Mouse (Mus musculus): ENCODE measurements around the gene Rgs5. TPM values are rescaled to one million over a fixed set of nuclear protein-coding genes. Genes with fewer than 3 reads are reported as not detected.

Rgs5 gene
- 9.1 and 9.9 TPM in 2 replicates for polyA plus RNA-seq (2015; fragmentation: Nextera tagmentation; extraction: Ambion mirVana)

- WGBS, result 2% methylated on average over 8 of the region's 8 CpGs
These were observed at the start of gene Rgs5 for GRCm38 (mm10) chr1:169655256-169655655. Rgs5 (plus strand) TSS chr1:169655501.

DNA sequence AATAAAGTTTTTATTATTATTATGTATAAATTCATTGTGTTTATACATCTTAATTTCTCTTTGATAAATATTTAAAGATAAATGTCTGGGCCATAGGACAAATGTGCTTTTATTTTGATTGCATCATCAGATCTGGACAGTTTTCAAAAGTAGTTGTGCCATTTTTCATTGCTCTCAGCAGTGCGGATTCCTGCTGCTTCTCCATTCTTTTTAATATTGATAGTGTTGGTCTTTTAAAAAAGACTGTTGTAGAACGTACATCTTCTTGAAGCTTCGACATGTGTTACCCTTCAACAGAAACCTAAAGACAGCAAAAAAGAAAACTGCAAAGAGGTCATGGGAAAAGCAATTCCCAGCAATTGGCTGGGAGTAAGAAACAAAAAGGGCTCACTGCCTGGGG lies 49.1 kb upstream of the Rgs5 start:
- Histone ChIP-seq H3K36me3 (no peaks in the 10 kb centered on the region), H3K4me3 (no peak overlapping the region), H3K9ac (no peak overlapping the region), H3K4me2 (no peak overlapping the region), H3K27ac (no peak overlapping the region), H3K9me3 (no peaks in the 10 kb centered on the region), H3K4me1 (no peaks in the 10 kb centered on the region), H3K27me3 (no peaks in the 10 kb centered on the region)
- ATAC-seq (ENCODE audit: borderline replicate concordance, extremely low read depth, low FRiP score, low TSS enrichment), result peak; percentile 75; the same call in 1 of the 2 replicates
- WGBS, result 51% methylated on average over 3 of the region's 3 CpGs

More at GRCm38 (mm10) chr1:169655256-169655655, at the start of gene Rgs5:
- Histone ChIP-seq H3K4me3 (peak within 1 kb of the TSS; percentile 26), H3K27ac (no peak within 1 kb of the TSS), H3K4me1 (peaks cover 18% of the 10 kb centered on the region), H3K27me3 (no peaks in the 10 kb centered on the region), H3K9ac (no peak within 1 kb of the TSS), H3K9me3 (no peaks in the 10 kb centered on the region), H3K36me3 (no peaks in the 10 kb centered on the region), H3K4me2 (peak within 1 kb of the TSS; percentile 50)
- peak; percentile 79; the same call in 1 of the 2 replicates for ATAC-seq (ENCODE audit: borderline replicate concordance, extremely low read depth, low FRiP score, low TSS enrichment)

DNA sequence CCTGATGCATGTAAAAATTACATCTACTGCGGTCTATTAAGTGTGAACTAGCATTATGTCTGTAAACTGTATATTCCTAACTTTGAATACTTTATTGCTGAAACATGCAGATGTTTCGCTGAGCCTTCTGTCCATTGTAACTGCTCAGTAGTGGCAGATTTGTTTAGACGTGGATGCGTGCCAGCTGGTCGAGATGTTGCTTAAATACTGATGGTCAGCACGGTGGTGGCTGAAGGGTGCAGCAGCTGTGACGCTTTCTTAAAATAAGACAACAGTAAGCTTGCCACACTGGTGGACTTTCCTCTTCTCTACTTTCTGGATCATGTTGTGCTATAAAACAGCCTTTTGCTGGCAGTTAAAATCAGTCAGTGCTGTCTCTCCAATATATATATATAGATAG lies 25.6 kb upstream of the Rgs5 start:
- Histone ChIP-seq H3K4me2 (no peak overlapping the region), H3K9me3 (no peaks in the 10 kb centered on the region), H3K4me1 (no peaks in the 10 kb centered on the region), H3K27ac (no peak overlapping the region), H3K4me3 (no peak overlapping the region), H3K27me3 (no peaks in the 10 kb centered on the region), H3K36me3 (no peaks in the 10 kb centered on the region), H3K9ac (no peak overlapping the region)
- WGBS, result 43% methylated on average over 7 of the region's 7 CpGs
- peak; percentile 70; the same call in 1 of the 2 replicates for ATAC-seq (ENCODE audit: borderline replicate concordance, extremely low read depth, low FRiP score, low TSS enrichment)

DNA sequence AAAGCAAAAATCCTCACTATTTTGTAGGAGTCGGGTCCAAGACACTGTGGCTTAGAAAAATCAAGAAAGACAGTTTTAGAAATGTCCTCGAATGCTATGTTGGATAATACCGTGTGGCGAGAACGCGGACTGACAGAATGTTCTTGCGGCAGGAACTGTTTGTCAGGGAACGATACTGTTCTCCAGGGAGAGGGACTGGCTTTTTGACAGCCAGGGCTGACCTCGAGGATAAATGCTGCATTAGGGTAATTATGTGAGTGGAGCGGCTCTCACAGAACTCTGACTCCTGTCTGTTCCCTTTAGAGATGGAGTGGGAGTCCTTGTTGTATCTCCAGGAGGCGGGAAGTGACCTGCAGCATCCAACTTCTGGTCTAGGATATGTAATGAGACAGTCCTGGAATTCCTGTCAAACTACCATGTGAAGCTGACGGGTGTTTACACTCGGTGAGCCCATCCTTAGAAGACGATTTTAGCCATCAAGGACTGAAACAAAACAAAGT lies 18.0 kb upstream of the Rgs5 start:
- Histone ChIP-seq H3K4me1 (no peaks in the 10 kb centered on the region), H3K9me3 (no peaks in the 10 kb centered on the region), H3K4me3 (no peak overlapping the region), H3K27ac (no peak overlapping the region), H3K27me3 (no peaks in the 10 kb centered on the region), H3K4me2 (no peak overlapping the region), H3K36me3 (no peaks in the 10 kb centered on the region), H3K9ac (no peak overlapping the region)
- 34% methylated on average over 14 of the region's 14 CpGs for WGBS
- ATAC-seq (ENCODE audit: borderline replicate concordance, extremely low read depth, low FRiP score, low TSS enrichment), result no peak

DNA sequence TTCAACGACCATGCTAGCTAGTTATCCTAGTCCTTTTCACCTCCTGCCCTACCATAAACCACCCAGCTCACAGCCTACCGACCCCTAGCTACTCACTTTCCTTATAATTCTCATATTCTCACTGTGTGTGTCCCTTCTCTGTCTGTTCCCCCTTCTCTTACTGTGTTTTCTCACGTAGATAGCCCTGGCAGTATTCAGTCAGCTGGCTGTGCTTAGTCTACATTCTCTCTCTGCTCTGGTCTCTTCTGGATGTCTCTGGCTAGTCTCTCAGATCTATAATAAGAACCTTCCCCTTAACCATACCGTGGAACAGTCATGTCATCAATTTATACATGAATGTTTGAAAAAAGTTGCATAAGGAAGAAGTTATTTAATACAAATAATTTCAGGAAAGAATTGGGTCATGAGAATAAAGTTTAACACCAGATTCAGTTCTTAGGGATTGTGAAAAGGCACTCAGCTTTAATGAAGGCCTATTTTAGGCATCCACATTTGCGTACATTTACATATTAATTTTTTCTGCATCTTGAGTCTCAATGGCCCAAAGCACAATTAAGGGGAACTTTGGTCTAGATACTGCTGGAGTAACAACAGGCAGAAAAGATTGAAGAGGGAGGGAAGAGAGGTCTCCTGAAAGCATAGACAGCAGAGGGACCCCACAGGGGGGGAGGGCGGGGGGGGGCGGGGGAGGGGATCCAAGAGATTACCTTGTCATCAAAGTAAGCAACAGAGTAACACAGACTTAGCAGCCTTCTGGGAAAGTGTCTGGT lies 10.2 kb upstream of the Rgs5 start:
- Histone ChIP-seq H3K27ac (no peak overlapping the region), H3K9me3 (no peaks in the 10 kb centered on the region), H3K27me3 (no peaks in the 10 kb centered on the region), H3K36me3 (no peaks in the 10 kb centered on the region), H3K9ac (no peak overlapping the region), H3K4me1 (no peaks in the 10 kb centered on the region), H3K4me2 (no peak overlapping the region), H3K4me3 (no peak overlapping the region)
- no peak for ATAC-seq (ENCODE audit: borderline replicate concordance, extremely low read depth, low FRiP score, low TSS enrichment)
- 67% methylated on average over 7 of the region's 7 CpGs for WGBS

GRCm38 (mm10) chr1:169659479-169659878 lies 4.2 kb downstream of the Rgs5 start:
- Histone ChIP-seq H3K27me3 (no peaks in the 10 kb centered on the region), H3K36me3 (no peaks in the 10 kb centered on the region), H3K4me2 (no peak overlapping the region), H3K4me1 (peaks cover 21% of the 10 kb centered on the region), H3K27ac (no peak overlapping the region), H3K9me3 (no peaks in the 10 kb centered on the region), H3K4me3 (no peak overlapping the region), H3K9ac (no peak overlapping the region)
- no peak for ATAC-seq (ENCODE audit: borderline replicate concordance, extremely low read depth, low FRiP score, low TSS enrichment)
- 0% methylated on average over 4 of the region's 4 CpGs for WGBS

DNA sequence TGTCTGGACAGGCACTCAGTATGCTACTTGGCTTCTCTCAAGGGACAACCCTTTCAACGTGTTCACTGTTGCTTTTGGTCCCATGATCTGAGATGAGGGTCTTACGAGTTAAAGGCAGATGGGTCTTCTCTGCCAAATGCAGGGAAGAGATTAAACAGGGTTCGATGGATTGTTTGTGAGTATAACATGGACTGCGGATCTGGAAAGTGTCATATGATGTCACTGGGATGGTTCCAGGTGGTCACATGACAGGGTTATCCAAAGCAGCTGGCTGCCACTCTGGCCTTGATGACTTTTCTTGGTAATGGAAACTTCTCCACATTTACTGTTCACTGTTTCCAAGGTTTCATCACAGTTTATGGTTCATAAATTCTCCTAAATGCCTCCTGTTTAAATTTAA lies 12.0 kb downstream of the Rgs5 start:
- no peaks in the 10 kb centered on the region for H3K36me3 ChIP-seq
- no peak overlapping the region for H3K4me2 ChIP-seq
- no peaks in the 10 kb centered on the region for H3K4me1 ChIP-seq
- no peaks in the 10 kb centered on the region for H3K9me3 ChIP-seq
- 45% methylated on average over 4 of the region's 4 CpGs for WGBS
- H3K4me3 ChIP-seq, result no peak overlapping the region
- no peak overlapping the region for H3K27ac ChIP-seq
- H3K9ac ChIP-seq, result no peak overlapping the region
- no peaks in the 10 kb centered on the region for H3K27me3 ChIP-seq
- no peak for ATAC-seq (ENCODE audit: borderline replicate concordance, extremely low read depth, low FRiP score, low TSS enrichment)

DNA sequence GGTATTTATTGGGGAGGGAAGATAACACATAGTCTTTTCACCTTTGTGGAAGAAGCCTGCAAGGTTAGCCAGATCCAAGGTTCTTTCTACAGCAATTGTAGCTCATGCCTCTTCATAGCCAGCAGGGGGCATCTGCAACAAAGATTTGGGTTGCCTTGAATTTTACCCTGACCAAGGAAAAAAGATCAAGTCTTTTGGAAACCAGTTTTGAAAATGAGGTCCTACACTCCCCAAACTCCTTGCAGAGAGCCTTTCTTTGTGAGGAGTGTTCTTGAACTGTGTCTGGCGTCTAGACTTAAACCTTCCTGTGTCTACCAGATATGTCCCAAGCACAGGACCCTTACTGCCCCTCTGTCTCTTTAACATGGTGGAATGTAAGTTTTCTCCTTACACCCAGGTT lies 15.4 kb downstream of the Rgs5 start:
- no peak overlapping the region for H3K9ac ChIP-seq
- no peaks in the 10 kb centered on the region for H3K27me3 ChIP-seq
- H3K4me1 ChIP-seq, result peaks cover 5% of the 10 kb centered on the region; the same call in 1 of the 2 replicates
- WGBS, result 46% methylated on average over 1 of the region's 1 CpGs
- H3K4me2 ChIP-seq, result no peak overlapping the region
- H3K4me3 ChIP-seq, result no peak overlapping the region
- H3K27ac ChIP-seq, result no peak overlapping the region
- ATAC-seq (ENCODE audit: borderline replicate concordance, extremely low read depth, low FRiP score, low TSS enrichment), result no peak
- no peaks in the 10 kb centered on the region for H3K36me3 ChIP-seq
- H3K9me3 ChIP-seq, result no peaks in the 10 kb centered on the region

GRCm38 (mm10) chr1:169671801-169672200 lies 16.5 kb downstream of the Rgs5 start:
- no peak overlapping the region for H3K27ac ChIP-seq
- no peaks in the 10 kb centered on the region for H3K27me3 ChIP-seq
- no peaks in the 10 kb centered on the region for H3K36me3 ChIP-seq
- H3K4me2 ChIP-seq, result no peak overlapping the region
- 72% methylated on average over 2 of the region's 2 CpGs for WGBS
- H3K4me1 ChIP-seq, result peaks cover 5% of the 10 kb centered on the region; the same call in 1 of the 2 replicates
- no peak for ATAC-seq (ENCODE audit: borderline replicate concordance, extremely low read depth, low FRiP score, low TSS enrichment)
- no peaks in the 10 kb centered on the region for H3K9me3 ChIP-seq
- H3K9ac ChIP-seq, result no peak overlapping the region
- H3K4me3 ChIP-seq, result no peak overlapping the region

DNA sequence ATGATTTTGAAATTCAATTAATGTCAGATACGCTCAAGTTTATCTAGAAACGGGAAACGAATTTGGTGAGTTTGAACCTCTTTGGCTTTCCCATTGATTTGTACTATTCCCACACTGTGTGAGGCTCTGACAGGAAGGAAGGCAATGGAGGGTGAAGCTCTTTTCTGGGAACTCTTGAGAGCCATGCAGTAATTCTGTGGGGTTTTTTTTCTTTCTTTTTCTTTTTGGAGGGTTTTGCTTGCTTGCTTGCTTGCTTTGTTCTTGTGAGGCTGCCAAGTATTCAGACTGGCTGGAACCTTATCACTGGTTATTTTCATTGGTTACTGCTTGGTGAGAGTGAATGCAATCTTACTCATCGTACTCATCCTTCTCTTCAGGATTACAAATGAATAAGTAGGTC lies 17.0 kb downstream of the Rgs5 start:
- Histone ChIP-seq H3K9me3 (no peaks in the 10 kb centered on the region), H3K27me3 (no peaks in the 10 kb centered on the region), H3K36me3 (no peaks in the 10 kb centered on the region), H3K4me2 (no peak overlapping the region), H3K4me3 (no peak overlapping the region), H3K27ac (no peak overlapping the region), H3K9ac (no peak overlapping the region), H3K4me1 (peaks cover 5% of the 10 kb centered on the region; the same call in 1 of the 2 replicates)
- no peak for ATAC-seq (ENCODE audit: borderline replicate concordance, extremely low read depth, low FRiP score, low TSS enrichment)
- WGBS, result 56% methylated on average over 4 of the region's 4 CpGs

GRCm38 (mm10) chr1:169674116-169674515 lies 18.8 kb downstream of the Rgs5 start:
- Histone ChIP-seq H3K36me3 (no peaks in the 10 kb centered on the region), H3K27ac (no peak overlapping the region), H3K4me3 (no peak overlapping the region), H3K9me3 (no peaks in the 10 kb centered on the region), H3K4me1 (peaks cover 5% of the 10 kb centered on the region; the same call in 1 of the 2 replicates), H3K27me3 (no peaks in the 10 kb centered on the region), H3K9ac (no peak overlapping the region), H3K4me2 (no peak overlapping the region)
- ATAC-seq (ENCODE audit: borderline replicate concordance, extremely low read depth, low FRiP score, low TSS enrichment), result no peak
- WGBS, result 61% methylated on average over 3 of the region's 3 CpGs

DNA sequence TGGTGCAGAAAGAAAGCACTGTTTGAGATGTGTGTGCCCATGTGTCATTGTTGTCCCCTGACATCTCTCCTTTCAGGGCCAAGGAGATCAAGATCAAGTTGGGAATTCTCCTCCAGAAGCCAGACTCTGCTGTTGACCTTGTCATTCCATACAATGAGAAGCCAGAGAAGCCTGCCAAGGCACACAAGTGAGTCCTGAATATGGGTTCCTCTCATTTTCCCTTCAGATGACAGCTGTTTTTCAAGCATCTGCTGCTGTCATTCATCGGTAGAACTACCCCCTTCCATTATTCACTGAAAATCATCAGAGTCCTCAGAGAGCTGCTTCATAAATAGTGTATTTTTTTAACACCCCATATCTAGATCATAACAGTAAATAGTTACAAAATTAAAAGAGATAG lies 21.4 kb downstream of the Rgs5 start:
- ATAC-seq (ENCODE audit: borderline replicate concordance, extremely low read depth, low FRiP score, low TSS enrichment), result no peak
- Histone ChIP-seq H3K9ac (no peak overlapping the region), H3K4me3 (no peak overlapping the region), H3K9me3 (no peaks in the 10 kb centered on the region), H3K36me3 (no peaks in the 10 kb centered on the region), H3K4me2 (no peak overlapping the region), H3K4me1 (peaks cover 5% of the 10 kb centered on the region; the same call in 1 of the 2 replicates), H3K27ac (no peak overlapping the region), H3K27me3 (no peaks in the 10 kb centered on the region)
- WGBS, result 89% methylated on average over 1 of the region's 1 CpGs
